Mouse (Mus musculus) layer of hippocampus, adult 18-20 months (tissue): ENCODE data around the gene Six1. TPM values are rescaled to one million over a fixed set of nuclear protein-coding genes. Genes with fewer than 3 reads are reported as not detected.
"Not testable (repeated sequence)": the region's sequence is repeated elsewhere in the genome, so short reads cannot be mapped to it uniquely, and the experiment has no call there.

Experiments used
- DNase-seq, 2 experiments: peaks; one replicate each; pipeline ENCODE4 v3.0.0; 2022; ENCODE audit warnings: low spot score in 2 of 2
- long read RNA-seq: library from polyadenylated mRNA; stranded (forward); transcript quantifications from one replicate; pipeline ENCODE4 v2.0.0, GENCODE M21; 2021
- total RNA-seq, 2 experiments: library from RNA; stranded (reverse); gene quantifications; 2 replicates each; pipeline ENCODE4 v1.2.3; 2021

Six1 gene
- total RNA-seq, result under 1 TPM; 0.15 to 0.69 TPM
- long read RNA-seq, result 0 reads

- no peak for DNase-seq
These were observed at the start of gene Six1 for GRCm38 (mm10) chr12:73053668-73054241. Six1 (minus strand) TSS chr12:73053887.

- DNase-seq, result no peak
These were observed 44.9 kb upstream of the Six1 start for GRCm38 (mm10) chr12:73098593-73098992.

GRCm38 (mm10) chr12:73096177-73096576, 42.5 kb upstream of the Six1 start:
- not testable (repeated sequence) for DNase-seq

- no peak for DNase-seq
These were observed 40.9 kb upstream of the Six1 start for GRCm38 (mm10) chr12:73094605-73095004.

GRCm38 (mm10) chr12:73094189-73094588, 40.5 kb upstream of the Six1 start:
- no peak for DNase-seq

GRCm38 (mm10) chr12:73090672-73091335, 37.1 kb upstream of the Six1 start:
- no peak for DNase-seq

- no peak for DNase-seq
These were observed 35.2 kb upstream of the Six1 start for GRCm38 (mm10) chr12:73088911-73089310.

GRCm38 (mm10) chr12:73088500-73088899, 34.8 kb upstream of the Six1 start:
- no peak for DNase-seq

GRCm38 (mm10) chr12:73087086-73087485, 33.4 kb upstream of the Six1 start:
- DNase-seq, result no peak

- no peak for DNase-seq
These were observed 32.3 kb upstream of the Six1 start for GRCm38 (mm10) chr12:73085739-73086630.

GRCm38 (mm10) chr12:73083773-73084172, 30.1 kb upstream of the Six1 start:
- DNase-seq, result no peak

- DNase-seq, result not testable (repeated sequence)
These were observed 28.1 kb upstream of the Six1 start for GRCm38 (mm10) chr12:73081828-73082227.

GRCm38 (mm10) chr12:73060805-73061410, 7.2 kb upstream of the Six1 start:
- no peak for DNase-seq

- DNase-seq, result no peak
These were observed 3.8 kb upstream of the Six1 start for GRCm38 (mm10) chr12:73057492-73057891.

GRCm38 (mm10) chr12:73055451-73055850, 1.8 kb upstream of the Six1 start:
- DNase-seq, result no peak

GRCm38 (mm10) chr12:73054576-73055185, 994 bp upstream of the Six1 start:
- DNase-seq, result no peak

GRCm38 (mm10) chr12:73052651-73053591, 766 bp downstream of the Six1 start:
- DNase-seq, result no peak

GRCm38 (mm10) chr12:73052036-73052650, 1.5 kb downstream of the Six1 start:
- DNase-seq, result no peak

- no peak for DNase-seq
These were observed 2.7 kb downstream of the Six1 start for GRCm38 (mm10) chr12:73050811-73051580.
